ENCODE assay signal across 8 mouse cellular contexts in genomic region chr13:31808116-31808803, GRCm38 (mm10). TPM values are rescaled to one million over a fixed set of nuclear protein-coding genes. Genes with fewer than 3 reads are reported as not detected.
DNase-seq lines count a peak whose midpoint lies in the region; ATAC-seq lines count a peak whose summit lies in the region.

No protein-coding gene starts in this region.

- DNase-seq in 3T3-L1 (ENCODE audit: low read depth, low spot score): peak; percentile 66
- DNase-seq in hindbrain, embryonic 11.5 days (ENCODE audit: low spot score): peak; percentile 61
- peak; percentile 23 for DNase-seq in liver
- DNase-seq in neural tube, embryonic 10.5 days (ENCODE audit: extremely low spot score, low spot score): peak; percentile 75
- DNase-seq in T-cell, adult 2 months (ENCODE audit: low spot score): no peak
- DNase-seq in cerebellum, postnatal 36 days: no peak

- H3K4me2 ChIP-seq in embryonic facial prominence, embryonic 15.5 days (replicated peaks): peak overlapping the region; percentile 89
- peak overlapping the region; percentile 71 for H3K4me2 ChIP-seq in hindbrain, embryonic 11.5 days (replicated peaks; ENCODE audit: low read depth, low read length)

- WGBS in embryonic facial prominence, embryonic 15.5 days: under 1% methylated on average over 66 of the region's 73 CpGs
- 0% methylated on average over 42 of the region's 73 CpGs for WGBS in hindbrain, embryonic 11.5 days

- no peaks in the 10 kb centered on the region for H3K36me3 ChIP-seq in embryonic facial prominence, embryonic 15.5 days
- H3K36me3 ChIP-seq in hindbrain, embryonic 11.5 days (ENCODE audit: control insufficient read depth, insufficient read depth, low read length): no peaks in the 10 kb centered on the region

- no peaks in the 10 kb centered on the region for H3K9me3 ChIP-seq in embryonic facial prominence, embryonic 15.5 days (replicated peaks)
- H3K9me3 ChIP-seq in hindbrain, embryonic 11.5 days (ENCODE audit: control insufficient read depth, low read length): no peaks in the 10 kb centered on the region

- peak overlapping the region; percentile 86 for H3K27ac ChIP-seq in embryonic facial prominence, embryonic 15.5 days (replicated peaks)
- H3K27ac ChIP-seq in hindbrain, embryonic 11.5 days (ENCODE audit: low read depth, low read length): peak overlapping the region; percentile 60

- peaks cover 81% of the 10 kb centered on the region for H3K27me3 ChIP-seq in embryonic facial prominence, embryonic 15.5 days
- H3K27me3 ChIP-seq in hindbrain, embryonic 11.5 days (ENCODE audit: control insufficient read depth, insufficient read depth, low read length): peaks cover 81% of the 10 kb centered on the region

- peaks cover 51% of the 10 kb centered on the region for H3K4me1 ChIP-seq in embryonic facial prominence, embryonic 15.5 days
- peaks cover 11% of the 10 kb centered on the region; the same call in 1 of the 2 replicates for H3K4me1 ChIP-seq in hindbrain, embryonic 11.5 days (replicated peaks; ENCODE audit: control insufficient read depth, insufficient read depth, low read length)

- H3K9ac ChIP-seq in embryonic facial prominence, embryonic 15.5 days: peak overlapping the region; percentile 57; the same call in 1 of the 2 replicates
- H3K9ac ChIP-seq in hindbrain, embryonic 11.5 days (ENCODE audit: low read depth, low read length): peak overlapping the region; percentile 61

- ATAC-seq in CD4-positive, CD25-positive, alpha-beta regulatory T cell, adult 4 months: peak; percentile 36
- no peak for ATAC-seq in embryonic facial prominence, embryonic 15.5 days (ENCODE audit: insufficient number of reproducible peaks, low FRiP score, low TSS enrichment, low read depth)
- no peak for ATAC-seq in hindbrain, embryonic 11.5 days (ENCODE audit: low FRiP score)

- peak overlapping the region; percentile 61 for H3K4me3 ChIP-seq in embryonic facial prominence, embryonic 15.5 days (replicated peaks)
- peak overlapping the region; percentile 48 for H3K4me3 ChIP-seq in hindbrain, embryonic 11.5 days (ENCODE audit: low read depth, low read length)

RNA-seq across cellular contexts. Expression of gene Foxc1, which starts 1.8 kb away (rescaled TPM):
- not detected for polyA plus RNA-seq in CD4-positive, CD25-positive, alpha-beta regulatory T cell, adult 4 months (2017; shearing (Covaris generic))
- 1.8 and 2.0 TPM in 2 replicates for polyA plus RNA-seq in embryonic facial prominence, embryonic 15.5 days (2015; fragmentation: Nextera tagmentation; extraction: Ambion mirVana)
- polyA plus RNA-seq in hindbrain, embryonic 11.5 days (2014; fragmentation: Nextera tagmentation; extraction: Ambion mirVana): 5.6 and 6.1 TPM in 2 replicates

Comparison
In these comparisons a context has a peak if more than half of its experiments do, and no peak if none do; other contexts are left out.
1. DNase-seq: peak in 3T3-L1 (single experiment), hindbrain, embryonic 11.5 days (single experiment), liver (single experiment) and neural tube, embryonic 10.5 days (single experiment); none in T-cell, adult 2 months (single experiment) and cerebellum, postnatal 36 days (0 of 2).